Mouse (Mus musculus) E14TG2a.4 (cell line): Measurements from ENCODE around the gene Ptprm.

Source experiments
- H3K27me3 ChIP-seq: 2 replicates; pipeline ENCODE4 v1.6.1; 2014; ENCODE audit warnings: low read length, control low read depth; ENCODE audit not compliant: insufficient read depth
- H3K36me3 ChIP-seq: 2 replicates; pipeline ENCODE4 v1.6.1; 2014; ENCODE audit warnings: low read length, control low read depth; ENCODE audit not compliant: insufficient read depth
- H3K4me1 ChIP-seq: replicated peaks from 2 replicates; pipeline ENCODE4 v1.6.1; 2014; ENCODE audit warnings: low read depth, low read length, control low read depth
- H3K4me3 ChIP-seq: replicated peaks from 2 replicates; pipeline ENCODE4 v1.5.1; 2014; ENCODE audit warnings: mild to moderate bottlenecking, low read length
- H3K9me3 ChIP-seq: 2 replicates; pipeline ENCODE4 v1.6.1; 2014; ENCODE audit warnings: low read length, control low read depth
- CTCF ChIP-seq: conservative IDR thresholded peaks from 2 replicates; pipeline ENCODE4 v1.5.1; 2014; ENCODE audit warnings: low read length
- NANOG ChIP-seq: IDR thresholded peaks from 2 replicates; pipeline ENCODE4 v1.6.1; 2014; ENCODE audit warnings: borderline replicate concordance, low read length, mixed read lengths
- POU5F1 ChIP-seq: IDR thresholded peaks from 2 replicates; pipeline ENCODE4 v1.6.1; 2014; ENCODE audit warnings: low read length, borderline replicate concordance

Ptprm gene

DNA sequence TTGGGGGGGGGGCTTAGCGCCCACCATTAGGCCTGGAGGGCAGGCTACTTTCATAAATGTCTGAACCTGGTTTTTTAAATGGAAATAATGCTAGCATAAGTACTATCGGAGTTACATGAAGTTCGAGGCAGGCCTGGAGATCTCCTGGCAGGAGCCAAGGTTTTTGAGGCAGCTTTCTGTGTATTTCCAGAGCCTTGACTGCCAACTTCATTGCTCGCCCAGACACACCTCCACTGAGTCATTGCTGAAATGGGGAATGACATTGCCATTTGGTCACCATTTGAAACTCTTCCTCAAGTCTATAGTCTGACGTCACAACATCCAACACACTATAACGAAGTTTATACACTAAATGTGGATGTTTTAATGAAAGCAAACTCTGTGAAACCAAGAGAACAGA lies 89.5 kb downstream of the Ptprm start:
- H3K27me3 ChIP-seq: no peaks in the 10 kb centered on the region; the same call in 1 of the 2 replicates
- no peak overlapping the region for H3K4me3 ChIP-seq
- TF ChIP-seq NANOG (no peak), POU5F1 (no peak), CTCF (no peak)
- H3K9me3 ChIP-seq: peaks cover 8% of the 10 kb centered on the region
- no peaks in the 10 kb centered on the region for H3K36me3 ChIP-seq
- H3K4me1 ChIP-seq: no peaks in the 10 kb centered on the region

DNA sequence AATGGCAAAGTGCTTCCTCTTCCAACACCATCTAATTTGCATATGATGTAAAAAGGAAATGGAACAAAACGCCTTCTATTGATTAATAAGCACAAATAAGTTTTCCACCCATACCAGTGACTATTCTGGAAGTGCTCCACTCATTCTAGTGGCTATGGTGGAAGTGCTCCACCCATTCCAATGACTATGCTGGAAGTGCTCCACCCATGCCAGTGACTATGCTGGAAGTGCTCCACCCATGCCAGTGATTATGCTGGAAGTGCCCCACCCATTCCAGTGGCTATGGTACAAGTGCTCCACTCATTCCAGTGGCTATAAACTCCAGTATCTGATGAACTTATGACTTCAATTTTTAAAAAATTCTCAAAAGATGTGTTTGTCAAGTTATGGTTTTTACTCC lies 91.2 kb downstream of the Ptprm start:
- no peak overlapping the region for H3K4me3 ChIP-seq
- no peaks in the 10 kb centered on the region for H3K4me1 ChIP-seq
- H3K36me3 ChIP-seq: no peaks in the 10 kb centered on the region
- H3K9me3 ChIP-seq: peaks cover 7% of the 10 kb centered on the region
- H3K27me3 ChIP-seq: no peaks in the 10 kb centered on the region; the same call in 1 of the 2 replicates
- TF ChIP-seq CTCF: no peak
- no peak for TF ChIP-seq POU5F1
- no peak for TF ChIP-seq NANOG

DNA sequence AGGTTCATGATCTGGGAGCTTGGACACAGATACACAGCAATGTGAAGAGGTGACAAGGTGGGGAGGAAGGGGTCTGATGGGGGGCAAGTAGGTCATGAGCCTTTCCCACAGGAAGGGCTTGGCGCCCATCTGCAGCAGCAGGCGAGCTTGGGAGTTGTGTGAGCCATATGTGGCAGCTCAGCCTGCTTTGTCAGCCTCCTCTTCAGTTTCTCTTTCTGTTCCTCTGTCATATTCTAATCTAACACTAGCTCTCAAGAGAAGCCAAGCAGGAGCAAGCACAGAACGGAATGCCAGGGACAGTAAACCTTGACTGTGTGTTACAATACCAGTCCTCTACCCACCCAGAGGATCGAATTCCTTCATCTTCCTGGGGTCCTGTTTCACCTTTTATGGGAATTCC lies 94.2 kb downstream of the Ptprm start:
- Histone ChIP-seq H3K4me3 (no peak overlapping the region), H3K9me3 (no peaks in the 10 kb centered on the region), H3K27me3 (no peaks in the 10 kb centered on the region), H3K36me3 (no peaks in the 10 kb centered on the region), H3K4me1 (no peaks in the 10 kb centered on the region)
- TF ChIP-seq POU5F1: no peak
- TF ChIP-seq CTCF: no peak
- TF ChIP-seq NANOG: no peak

DNA sequence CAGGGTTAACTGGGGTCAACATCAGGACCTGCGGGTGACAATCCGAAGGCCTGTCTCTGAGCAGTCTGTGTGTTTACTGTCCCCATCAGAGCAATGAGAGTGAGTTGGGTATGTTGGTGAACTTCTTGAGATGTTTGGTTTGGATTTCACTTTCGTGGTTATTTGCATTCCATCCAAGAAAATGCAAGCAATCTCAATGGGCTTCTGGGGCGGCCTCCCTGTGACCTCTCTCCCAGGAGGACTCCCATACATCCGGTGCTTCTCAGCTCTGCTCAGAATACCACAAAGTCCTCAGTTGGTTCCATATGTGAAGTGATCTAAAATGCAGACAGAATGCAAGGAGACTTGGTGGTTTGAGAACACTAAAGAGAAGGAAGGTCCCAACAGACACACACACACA lies 96.5 kb downstream of the Ptprm start:
- Histone ChIP-seq H3K4me3 (no peak overlapping the region), H3K36me3 (no peaks in the 10 kb centered on the region), H3K9me3 (no peaks in the 10 kb centered on the region), H3K4me1 (no peaks in the 10 kb centered on the region), H3K27me3 (no peaks in the 10 kb centered on the region)
- TF ChIP-seq CTCF (no peak), NANOG (no peak), POU5F1 (no peak)

DNA sequence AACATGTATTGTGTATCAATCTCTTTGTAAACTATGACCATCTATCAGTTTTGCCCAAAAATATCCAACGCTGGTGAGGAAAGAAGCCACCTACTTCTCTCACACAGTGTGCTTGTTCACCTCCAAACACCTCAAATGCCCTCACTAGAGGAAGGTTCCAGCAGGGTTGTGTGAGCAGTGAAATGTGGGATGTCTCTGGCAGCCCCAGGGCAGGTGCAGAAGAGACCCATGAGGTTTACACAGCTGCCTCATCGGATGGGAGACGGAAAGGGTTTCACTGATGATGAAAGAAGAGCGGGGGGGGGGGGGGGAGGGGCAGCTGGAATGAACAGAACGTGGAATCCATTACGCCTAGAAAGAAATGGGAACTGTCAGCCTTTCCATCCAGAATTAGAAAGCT lies 98.1 kb downstream of the Ptprm start:
- TF ChIP-seq CTCF (no peak), POU5F1 (no peak), NANOG (no peak)
- Histone ChIP-seq H3K4me3 (no peak overlapping the region), H3K4me1 (no peaks in the 10 kb centered on the region), H3K36me3 (no peaks in the 10 kb centered on the region), H3K9me3 (no peaks in the 10 kb centered on the region), H3K27me3 (no peaks in the 10 kb centered on the region)

DNA sequence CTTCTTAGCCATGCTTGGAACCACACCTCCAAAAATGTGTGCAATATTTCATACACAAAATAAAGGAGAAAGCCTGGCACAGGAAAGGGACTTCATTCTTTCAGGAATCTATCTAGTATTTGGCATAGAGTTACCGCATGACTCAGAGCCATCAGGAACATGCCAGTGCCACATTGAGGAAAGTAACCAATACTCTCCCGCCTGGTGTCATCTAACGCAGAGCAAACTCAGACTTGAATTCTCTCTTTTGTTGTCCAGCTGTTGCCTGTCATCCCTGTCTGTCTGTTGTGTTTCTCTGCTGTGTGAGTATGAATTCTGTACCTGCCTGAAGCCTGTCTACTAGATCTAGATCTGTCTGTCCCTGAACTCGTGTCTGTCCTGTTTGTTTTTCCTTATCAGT lies 100.8 kb downstream of the Ptprm start:
- no peak for TF ChIP-seq CTCF
- no peak for TF ChIP-seq POU5F1
- TF ChIP-seq NANOG: no peak
- Histone ChIP-seq H3K36me3 (no peaks in the 10 kb centered on the region), H3K4me3 (no peak overlapping the region), H3K9me3 (no peaks in the 10 kb centered on the region), H3K27me3 (no peaks in the 10 kb centered on the region), H3K4me1 (no peaks in the 10 kb centered on the region)

DNA sequence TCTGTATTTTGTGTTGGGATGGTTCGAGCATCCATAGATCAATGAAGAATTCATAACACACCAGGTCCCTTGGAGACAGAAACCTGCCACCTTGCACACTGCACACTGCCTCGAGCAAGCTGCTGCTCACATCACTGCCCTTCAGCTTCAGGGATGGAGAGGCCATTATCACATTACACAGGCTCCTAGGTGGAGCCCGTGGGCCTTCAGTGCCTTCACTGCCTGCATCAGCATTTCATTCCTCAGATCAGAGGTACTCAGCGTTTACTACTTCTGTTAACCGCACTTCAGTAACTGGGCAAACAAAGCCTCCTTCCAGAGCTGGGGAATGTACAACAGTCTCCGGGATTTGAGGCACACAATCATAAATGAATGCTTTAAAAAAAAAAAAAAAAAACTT lies 101.3 kb downstream of the Ptprm start:
- Histone ChIP-seq H3K9me3 (no peaks in the 10 kb centered on the region), H3K27me3 (no peaks in the 10 kb centered on the region), H3K36me3 (no peaks in the 10 kb centered on the region), H3K4me3 (no peak overlapping the region), H3K4me1 (no peaks in the 10 kb centered on the region)
- TF ChIP-seq CTCF (no peak), NANOG (no peak), POU5F1 (no peak)

DNA sequence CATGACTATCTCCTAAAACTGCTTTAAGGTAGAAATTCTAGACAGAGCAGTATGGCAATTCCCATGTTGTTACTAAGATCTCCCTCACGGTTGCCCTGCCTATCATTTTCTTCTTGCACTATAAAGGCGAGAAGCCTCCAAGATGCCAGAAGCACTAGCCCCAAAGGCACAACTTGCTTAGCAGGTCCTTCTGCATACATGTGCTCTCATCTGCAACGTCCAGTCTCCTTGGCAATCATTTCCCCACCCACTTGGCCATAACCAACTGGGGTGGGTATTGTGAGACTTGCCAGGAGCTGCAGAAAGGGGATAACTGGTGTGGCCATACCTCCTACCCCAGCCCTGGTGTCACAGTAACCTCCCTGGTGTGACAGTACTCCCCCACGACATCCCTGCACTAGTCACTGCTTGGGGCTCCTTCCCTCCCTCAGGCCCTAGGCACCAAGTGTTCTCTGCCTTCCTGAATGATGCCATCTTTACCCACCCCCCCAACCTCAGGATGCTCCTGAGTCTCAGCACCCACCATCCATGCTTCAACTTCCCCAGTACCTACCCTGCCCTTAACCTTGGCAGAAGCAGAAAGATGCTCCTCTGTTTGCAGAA lies 108.9 kb downstream of the Ptprm start:
- H3K27me3 ChIP-seq: no peaks in the 10 kb centered on the region
- H3K36me3 ChIP-seq: no peaks in the 10 kb centered on the region
- H3K9me3 ChIP-seq: no peaks in the 10 kb centered on the region
- H3K4me3 ChIP-seq: no peak overlapping the region
- TF ChIP-seq NANOG (no peak), POU5F1 (no peak), CTCF (no peak)
- H3K4me1 ChIP-seq: peaks cover 3% of the 10 kb centered on the region; the same call in 1 of the 2 replicates
